Mouse (Mus musculus) ES-E14 (cell line): ENCODE measurements at regions not wholly inside any gene's neighbourhood (a gene's known extent, or its start where the extent isn't known, plus 50 kb on each side); places are given as distances from the start of the nearest gene placed in this dataset.
A peak's percentile ranks its signal among the peaks of the same experiment; 100 is the strongest.

Experiments
- DNase-seq: peaks from one replicate; pipeline ENCODE4 v3.0.0-alpha.2; 2013; ENCODE audit warnings: low read depth, low spot score
- H3K27ac ChIP-seq: 2 replicates; pipeline ENCODE4 v1.5.1; 2012; ENCODE audit warnings: low read depth, mild to moderate bottlenecking, low read length, moderate library complexity, mixed read lengths; ENCODE audit not compliant: poor library complexity, insufficient read depth, severe bottlenecking
- H3K36me3 ChIP-seq: 2 replicates; pipeline ENCODE4 v1.6.1; 2012; ENCODE audit warnings: mild to moderate bottlenecking, low read length, moderate library complexity, mixed read lengths; ENCODE audit not compliant: control insufficient read depth, poor library complexity, insufficient read depth, severe bottlenecking
- H3K4me1 ChIP-seq, 2 experiments: fragments of 150-350 bp in 1 of 2; sonication (generic) in 1 of 2; 2 replicates each; pipeline ENCODE4 v1.6.1; 2012; ENCODE audit warnings: low read length in 2 of 2, mild to moderate bottlenecking in 1 of 2, mixed read lengths in 1 of 2; ENCODE audit not compliant: control insufficient read depth in 2 of 2, insufficient read depth in 2 of 2, poor library complexity in 1 of 2
- H3K4me3 ChIP-seq, 2 experiments: fragments of 150-350 bp in 1 of 2; sonication (generic) in 1 of 2; 2 replicates each; pipeline ENCODE4 v1.5.1; 2012; ENCODE audit warnings: low read length in 2 of 2, low read depth in 1 of 2, mild to moderate bottlenecking in 1 of 2, mixed read lengths in 1 of 2; ENCODE audit not compliant: insufficient read depth in 1 of 2, poor library complexity in 1 of 2, severe bottlenecking in 1 of 2
- H3K9ac ChIP-seq: 2 replicates; pipeline ENCODE4 v1.6.1; 2012; ENCODE audit warnings: low read depth, mild to moderate bottlenecking, low read length, mixed read lengths; ENCODE audit not compliant: poor library complexity, insufficient read depth, severe bottlenecking
- H3K9me3 ChIP-seq: fragments of 150-350 bp; sonication (generic); 2 replicates; pipeline ENCODE4 v1.6.1; 2012; ENCODE audit warnings: low read depth, mild to moderate bottlenecking, low read length; ENCODE audit not compliant: control insufficient read depth, insufficient read depth
- CHD2 ChIP-seq: IDR thresholded peaks from 2 replicates; pipeline ENCODE4 v1.6.1; 2014; ENCODE audit warnings: mild to moderate bottlenecking, low read depth, low read length, inconsistent platforms
- HCFC1 ChIP-seq: IDR thresholded peaks from 2 replicates; pipeline ENCODE4 v1.6.1; 2012; ENCODE audit warnings: low read length, inconsistent platforms, borderline replicate concordance; ENCODE audit not compliant: insufficient read depth
- MAFK ChIP-seq: IDR thresholded peaks from 2 replicates; pipeline ENCODE4 v1.6.1; 2014; ENCODE audit warnings: mild to moderate bottlenecking, low read depth, low read length, inconsistent platforms; ENCODE audit not compliant: insufficient read depth
- ZC3H11A ChIP-seq: IDR thresholded peaks from 2 replicates; pipeline ENCODE4 v1.6.1; 2012; ENCODE audit warnings: low read depth, mild to moderate bottlenecking, inconsistent platforms, low read length, borderline replicate concordance
- ZNF384 ChIP-seq: IDR thresholded peaks from 2 replicates; pipeline ENCODE4 v1.6.1; 2012; ENCODE audit warnings: low read depth, low read length, inconsistent platforms
- in situ Hi-C, 2 experiments: fragments of 600-800 bp; cut with MboI; formaldehyde crosslinking; loops; one replicate each; pipeline ENCODE4 v1.15.1; 2025; ENCODE audit warnings: low sequenced_read_pairs in 2 of 2, inconsistent platforms in 1 of 2; ENCODE audit not compliant: unreplicated experiment in 2 of 2

- peak; percentile 54 for DNase-seq
- TF ChIP-seq ZNF384 (peak; percentile 60; the same call in 1 of the 2 replicates), CHD2 (no peak)
- H3K27ac ChIP-seq = no peak overlapping the region
- no peak overlapping the region for H3K4me3 ChIP-seq
- no peak overlapping the region for H3K9ac ChIP-seq
- H3K9me3 ChIP-seq = no peaks in the 10 kb centered on the region
- H3K36me3 ChIP-seq = no peaks in the 10 kb centered on the region
- H3K4me1 ChIP-seq = no peaks in the 10 kb centered on the region
- in situ Hi-C loops = no loop called here
Observed at GRCm38 (mm10) chr15:61927385-61928120, 1004.7 kb upstream of the A1bg start.

- H3K9me3 ChIP-seq = no peaks in the 10 kb centered on the region
- H3K4me3 ChIP-seq = no peak overlapping the region
- in situ Hi-C loops = no loop called here
- H3K9ac ChIP-seq = no peak overlapping the region
- H3K36me3 ChIP-seq = no peaks in the 10 kb centered on the region
- H3K4me1 ChIP-seq = no peaks in the 10 kb centered on the region
- TF ChIP-seq CHD2 (no peak), MAFK (no peak), ZC3H11A (no peak), HCFC1 (no peak)
- DNase-seq = no peak
- H3K27ac ChIP-seq = no peak overlapping the region
Observed at GRCm38 (mm10) chr15:61920041-61920440, 997.2 kb upstream of the A1bg start.

GRCm38 (mm10) chr15:61913546-61914160, 990.8 kb upstream of the A1bg start:
- DNase-seq = no peak
- in situ Hi-C loops = no loop called here

GRCm38 (mm10) chr15:61905165-61905845, 982.5 kb upstream of the A1bg start:
- no peak overlapping the region for H3K9ac ChIP-seq
- in situ Hi-C loops = no loop called here
- H3K36me3 ChIP-seq = no peaks in the 10 kb centered on the region
- no peak overlapping the region for H3K4me3 ChIP-seq
- DNase-seq = no peak
- TF ChIP-seq ZNF384 = no peak
- no peak for TF ChIP-seq ZC3H11A
- no peak for TF ChIP-seq MAFK
- H3K9me3 ChIP-seq = no peaks in the 10 kb centered on the region
- H3K4me1 ChIP-seq = no peaks in the 10 kb centered on the region
- no peak overlapping the region for H3K27ac ChIP-seq

More at GRCm38 (mm10) chr15:61913546-61914160, 990.8 kb upstream of the A1bg start:
- Histone ChIP-seq H3K9me3 (no peaks in the 10 kb centered on the region), H3K27ac (no peak overlapping the region), H3K36me3 (no peaks in the 10 kb centered on the region), H3K9ac (no peak overlapping the region), H3K4me1 (no peaks in the 10 kb centered on the region), H3K4me3 (no peak overlapping the region)
- no peak for TF ChIP-seq MAFK
- TF ChIP-seq CHD2 = no peak
- TF ChIP-seq ZC3H11A = no peak
- TF ChIP-seq HCFC1 = no peak
- no peak for TF ChIP-seq ZNF384
